Mouse (Mus musculus): ENCODE results near the gene Hip1r. TPM values are rescaled to one million over a fixed set of nuclear protein-coding genes. Genes with fewer than 3 reads are reported as not detected.

Gene Hip1r
- polyA plus RNA-seq, 2 experiments: 7.2 to 7.6 TPM

GRCm38 (mm10) chr5:124006891-124007491 is 33.6 kb downstream of the Hip1r start:
- no peak overlapping the region for H3K4me3 ChIP-seq (ENCODE audit: insufficient read depth in 1 of 2, low read depth in 2 of 2, low read length in 2 of 2)
- no peaks in the 10 kb centered on the region for H3K9me3 ChIP-seq (ENCODE audit: control insufficient read depth, low read length)
- H3K27me3 ChIP-seq (ENCODE audit: control insufficient read depth, insufficient read depth, low read length): no peaks in the 10 kb centered on the region
- H3K36me3 ChIP-seq (replicated peaks; ENCODE audit: control insufficient read depth, insufficient read depth, low read depth): peaks cover 50% of the 10 kb centered on the region
- H3K4me1 ChIP-seq (replicated peaks; ENCODE audit: control insufficient read depth in 2 of 2, insufficient read depth in 2 of 2, low read length in 1 of 2): peaks cover 23 to 25% of the 10 kb centered on the region in 2 experiments
- no peak overlapping the region for H3K27ac ChIP-seq
- no peak for ATAC-seq (ENCODE audit: insufficient read depth)
- WGBS (ENCODE audit: insufficient replicate concordance): 91% methylated on average over 17 of the region's 17 CpGs
- TF ChIP-seq CTCF (IDR thresholded peaks at IDR 0.05; ENCODE audit: low read depth): no peak
- DNase-seq (ENCODE audit: low read depth in 3 of 3, low spot score in 3 of 3): no peak
- no peak overlapping the region for H3K4me2 ChIP-seq (ENCODE audit: low read depth)
- H3K9ac ChIP-seq (replicated peaks): no peak overlapping the region

- DNase-seq (ENCODE audit: low read depth in 3 of 3, low spot score in 3 of 3) (peak in 1 of 3 experiments; percentile 73), ATAC-seq (ENCODE audit: insufficient read depth) (peak; percentile 83)
- H3K9me3 ChIP-seq (ENCODE audit: control insufficient read depth, low read length): no peaks in the 10 kb centered on the region
- WGBS (ENCODE audit: insufficient replicate concordance): 19% methylated on average over 8 of the region's 8 CpGs
- H3K27me3 ChIP-seq (ENCODE audit: control insufficient read depth, insufficient read depth, low read length): no peaks in the 10 kb centered on the region
- peaks cover 44% of the 10 kb centered on the region for H3K36me3 ChIP-seq (replicated peaks; ENCODE audit: control insufficient read depth, insufficient read depth, low read depth)
- peaks cover 37 to 45% of the 10 kb centered on the region in 2 experiments for H3K4me1 ChIP-seq (replicated peaks; ENCODE audit: control insufficient read depth in 2 of 2, insufficient read depth in 2 of 2, low read length in 1 of 2)
- peak overlapping the region; percentile 61 for H3K4me2 ChIP-seq (ENCODE audit: low read depth)
- no peak for TF ChIP-seq CTCF (IDR thresholded peaks at IDR 0.05; ENCODE audit: low read depth)
- peak; percentile 89 for TF ChIP-seq EP300 (IDR thresholded peaks at IDR 0.05; ENCODE audit: low read depth)
- H3K9ac ChIP-seq (replicated peaks): peak overlapping the region; percentile 48
- H3K27ac ChIP-seq: peak overlapping the region; percentile 77
- H3K4me3 ChIP-seq (ENCODE audit: insufficient read depth in 1 of 2, low read depth in 2 of 2, low read length in 2 of 2): peak overlapping the region in 1 of 2 experiments; percentile 20; a peak in 1 of 4 replicates
Measured at GRCm38 (mm10) chr5:124010077-124010476, 36.6 kb downstream of the Hip1r start.

- H3K36me3 ChIP-seq (replicated peaks; ENCODE audit: control insufficient read depth, insufficient read depth, low read depth): peaks cover 37% of the 10 kb centered on the region
- 15% methylated on average over 19 of the region's 19 CpGs for WGBS (ENCODE audit: insufficient replicate concordance)
- ATAC-seq (ENCODE audit: insufficient read depth): peak; percentile 67
- H3K4me2 ChIP-seq (ENCODE audit: low read depth): peak overlapping the region; percentile 61
- H3K27me3 ChIP-seq (ENCODE audit: control insufficient read depth, insufficient read depth, low read length): no peaks in the 10 kb centered on the region
- TF ChIP-seq EP300 (IDR thresholded peaks at IDR 0.05; ENCODE audit: low read depth) (peak; percentile 53), CTCF (IDR thresholded peaks at IDR 0.05; ENCODE audit: low read depth) (no peak)
- peak overlapping the region; percentile 48 for H3K9ac ChIP-seq (replicated peaks)
- H3K4me3 ChIP-seq (ENCODE audit: insufficient read depth in 1 of 2, low read depth in 2 of 2, low read length in 2 of 2): peak overlapping the region in 1 of 2 experiments; percentile 20; a peak in 2 of 4 replicates
- no peaks in the 10 kb centered on the region for H3K9me3 ChIP-seq (ENCODE audit: control insufficient read depth, low read length)
- peak in 1 of 3 experiments; percentile 68 for DNase-seq (ENCODE audit: low read depth in 3 of 3, low spot score in 3 of 3)
- peak overlapping the region; percentile 77; the same call in 1 of the 2 replicates for H3K27ac ChIP-seq
- H3K4me1 ChIP-seq (replicated peaks; ENCODE audit: control insufficient read depth in 2 of 2, insufficient read depth in 2 of 2, low read length in 1 of 2): peaks cover 37 to 51% of the 10 kb centered on the region in 2 experiments
Measured at GRCm38 (mm10) chr5:124010910-124011655, 37.7 kb downstream of the Hip1r start.

GRCm38 (mm10) chr5:124011927-124012326 is 38.5 kb downstream of the Hip1r start:
- DNase-seq (ENCODE audit: low read depth in 3 of 3, low spot score in 3 of 3): no peak
- peaks cover 44 to 59% of the 10 kb centered on the region in 2 experiments for H3K4me1 ChIP-seq (replicated peaks; ENCODE audit: control insufficient read depth in 2 of 2, insufficient read depth in 2 of 2, low read length in 1 of 2)
- no peaks in the 10 kb centered on the region for H3K9me3 ChIP-seq (ENCODE audit: control insufficient read depth, low read length)
- no peak overlapping the region for H3K9ac ChIP-seq (replicated peaks)
- no peak for ATAC-seq (ENCODE audit: insufficient read depth)
- 17% methylated on average over 8 of the region's 8 CpGs for WGBS (ENCODE audit: insufficient replicate concordance)
- no peaks in the 10 kb centered on the region for H3K27me3 ChIP-seq (ENCODE audit: control insufficient read depth, insufficient read depth, low read length)
- H3K27ac ChIP-seq: no peak overlapping the region
- no peak overlapping the region for H3K4me3 ChIP-seq (ENCODE audit: insufficient read depth in 1 of 2, low read depth in 2 of 2, low read length in 2 of 2)
- peak overlapping the region; percentile 61; the same call in 1 of the 2 replicates for H3K4me2 ChIP-seq (ENCODE audit: low read depth)
- TF ChIP-seq EP300 (IDR thresholded peaks at IDR 0.05; ENCODE audit: low read depth) (no peak), CTCF (IDR thresholded peaks at IDR 0.05; ENCODE audit: low read depth) (no peak)
- peaks cover 30% of the 10 kb centered on the region for H3K36me3 ChIP-seq (replicated peaks; ENCODE audit: control insufficient read depth, insufficient read depth, low read depth)

- WGBS (ENCODE audit: insufficient replicate concordance): 31% methylated on average over 10 of the region's 10 CpGs
- no peak for ATAC-seq (ENCODE audit: insufficient read depth)
- Histone ChIP-seq H3K27ac (no peak overlapping the region), H3K9ac (replicated peaks) (no peak overlapping the region), H3K9me3 (ENCODE audit: control insufficient read depth, low read length) (no peaks in the 10 kb centered on the region), H3K36me3 (replicated peaks; ENCODE audit: control insufficient read depth, insufficient read depth, low read depth) (peaks cover 22% of the 10 kb centered on the region), H3K27me3 (ENCODE audit: control insufficient read depth, insufficient read depth, low read length) (no peaks in the 10 kb centered on the region), H3K4me2 (ENCODE audit: low read depth) (no peak overlapping the region), H3K4me3 (ENCODE audit: insufficient read depth in 1 of 2, low read depth in 2 of 2, low read length in 2 of 2) (no peak overlapping the region), H3K4me1 (replicated peaks; ENCODE audit: control insufficient read depth in 2 of 2, insufficient read depth in 2 of 2, low read length in 1 of 2) (peaks cover 53 to 69% of the 10 kb centered on the region in 2 experiments)
- TF ChIP-seq EP300 (IDR thresholded peaks at IDR 0.05; ENCODE audit: low read depth): no peak
- TF ChIP-seq CTCF (IDR thresholded peaks at IDR 0.05; ENCODE audit: low read depth): peak; percentile 21; the same call in 1 of the 2 replicates
- DNase-seq (ENCODE audit: low read depth in 3 of 3, low spot score in 3 of 3): no peak
Measured at GRCm38 (mm10) chr5:124012885-124013284, 39.5 kb downstream of the Hip1r start.
